Mouse (Mus musculus) cerebellum, adult 2 months (tissue): Measurements from ENCODE around the gene Sptbn1.

ENCODE experiments used
- CTCF ChIP-seq: fragments of 200-500 bp; IDR thresholded peaks from 2 replicates; pipeline ENCODE4 v1.5.1; 2011; ENCODE audit warnings: low read depth, mild to moderate bottlenecking, control low read depth, low read length, moderate library complexity, borderline replicate concordance; ENCODE audit not compliant: insufficient read depth
- POLR2A ChIP-seq: fragments of 200-500 bp; IDR thresholded peaks from 2 replicates; pipeline ENCODE4 v1.6.1; 2011; ENCODE audit warnings: low read length, control low read depth, borderline replicate concordance; ENCODE audit not compliant: insufficient read depth

- TF ChIP-seq POLR2A: no peak
- TF ChIP-seq CTCF: no peak
Observed at GRCm38 (mm10) chr11:30266691-30267035, 1.3 kb downstream of the Sptbn1 start.
